Mouse (Mus musculus): Measurements from ENCODE around the gene Ip6k3.

The Ip6k3 gene

GRCm38 (mm10) chr17:27167545-27167944 lies at the start of gene Ip6k3:
Ip6k3 (minus strand) TSS chr17:27167795.
- no peak for DNase-seq (ENCODE audit: low spot score in 2 of 2)

GRCm38 (mm10) chr17:27212768-27213525 lies 45.4 kb upstream of the Ip6k3 start:
- DNase-seq (ENCODE audit: low spot score in 2 of 2): peak in 1 of 2 experiments; percentile 56

- no peak for DNase-seq (ENCODE audit: low spot score in 2 of 2)
Measured at GRCm38 (mm10) chr17:27212006-27212405, 44.4 kb upstream of the Ip6k3 start.

- DNase-seq (ENCODE audit: low spot score in 2 of 2): peak; percentile 48 to 65
Measured at GRCm38 (mm10) chr17:27207113-27207707, 39.6 kb upstream of the Ip6k3 start.

GRCm38 (mm10) chr17:27204075-27204909 lies 36.7 kb upstream of the Ip6k3 start, which contains the start of gene Lemd2:
Lemd2 (minus strand) TSS chr17:27204469.
- peak; percentile 94 to 95 for DNase-seq (ENCODE audit: low spot score in 2 of 2)

GRCm38 (mm10) chr17:27203358-27204074 lies 35.9 kb upstream of the Ip6k3 start:
- no peak for DNase-seq (ENCODE audit: low spot score in 2 of 2)

GRCm38 (mm10) chr17:27202919-27203357 lies 35.3 kb upstream of the Ip6k3 start:
- DNase-seq (ENCODE audit: low spot score in 2 of 2): no peak

GRCm38 (mm10) chr17:27201981-27202380 lies 34.4 kb upstream of the Ip6k3 start:
- DNase-seq (ENCODE audit: low spot score in 2 of 2): no peak

- DNase-seq (ENCODE audit: low spot score in 2 of 2): no peak
Measured at GRCm38 (mm10) chr17:27200801-27201200, 33.2 kb upstream of the Ip6k3 start.

GRCm38 (mm10) chr17:27199864-27200263 lies 32.3 kb upstream of the Ip6k3 start:
- no peak for DNase-seq (ENCODE audit: low spot score in 2 of 2)

GRCm38 (mm10) chr17:27199205-27199604 lies 31.6 kb upstream of the Ip6k3 start:
- no peak for DNase-seq (ENCODE audit: low spot score in 2 of 2)

GRCm38 (mm10) chr17:27196206-27196605 lies 28.6 kb upstream of the Ip6k3 start:
- no peak for DNase-seq (ENCODE audit: low spot score in 2 of 2)

- no peak for DNase-seq (ENCODE audit: low spot score in 2 of 2)
Measured at GRCm38 (mm10) chr17:27194258-27195185, 26.9 kb upstream of the Ip6k3 start.

GRCm38 (mm10) chr17:27191804-27192203 lies 24.2 kb upstream of the Ip6k3 start:
- no peak for DNase-seq (ENCODE audit: low spot score in 2 of 2)

GRCm38 (mm10) chr17:27191189-27191588 lies 23.6 kb upstream of the Ip6k3 start:
- DNase-seq (ENCODE audit: low spot score in 2 of 2): no peak

- peak; percentile 43 to 61 for DNase-seq (ENCODE audit: low spot score in 2 of 2)
Measured at GRCm38 (mm10) chr17:27189640-27190216, 22.1 kb upstream of the Ip6k3 start.

- no peak for DNase-seq (ENCODE audit: low spot score in 2 of 2)
Measured at GRCm38 (mm10) chr17:27188883-27189282, 21.3 kb upstream of the Ip6k3 start.

GRCm38 (mm10) chr17:27187059-27187458 lies 19.5 kb upstream of the Ip6k3 start:
- DNase-seq (ENCODE audit: low spot score in 2 of 2): no peak

- DNase-seq (ENCODE audit: low spot score in 2 of 2): no peak
Measured at GRCm38 (mm10) chr17:27186068-27186467, 18.5 kb upstream of the Ip6k3 start.

- DNase-seq (ENCODE audit: low spot score in 2 of 2): no peak
Measured at GRCm38 (mm10) chr17:27183667-27184292, 16.2 kb upstream of the Ip6k3 start.

All from urinary bladder, postnatal 36 days (tissue).